In genomic region chr6:47830104-47831078, GRCm38 (mm10) we compare ENCODE assay signal across 8 mouse cellular contexts. TPM values are rescaled to one million over a fixed set of nuclear protein-coding genes. Genes with fewer than 3 reads are reported as not detected.
DNase-seq lines count a peak whose midpoint lies in the region; ATAC-seq lines count a peak whose summit lies in the region.

Gene Zfp786, minus strand, starts transcription at chr6:47830867.

- WGBS in intestine, embryonic 16.5 days = 2% methylated on average over 64 of the region's 64 CpGs

- peak within 1 kb of the TSS; percentile 80 for H3K4me3 ChIP-seq in intestine, embryonic 16.5 days (ENCODE audit: low read length)

- peak; percentile 94 for ATAC-seq in intestine, embryonic 16.5 days

- DNase-seq in adrenal gland, adult 18-20 months (ENCODE audit: low spot score in 2 of 2) = peak; percentile 95 to 96
- peak; percentile 94 for DNase-seq in embryo, embryonic 11 days
- DNase-seq in gastrocnemius, postnatal 36 days = peak; percentile 86 to 90
- peak; percentile 92 for DNase-seq in left cerebral cortex, postnatal 25 days (ENCODE audit: low spot score in 2 of 2)
- peak; percentile 94 for DNase-seq in mesoderm, embryonic 11.5 days (ENCODE audit: low read depth, low spot score)
- DNase-seq in right cerebral cortex, postnatal 25 days = peak; percentile 91
- peak; percentile 84 to 90 for DNase-seq in urinary bladder, postnatal 36 days (ENCODE audit: low spot score in 2 of 2)

- no peaks in the 10 kb centered on the region for H3K9me3 ChIP-seq in intestine, embryonic 16.5 days (ENCODE audit: control insufficient read depth, low read length)

- H3K36me3 ChIP-seq in intestine, embryonic 16.5 days (ENCODE audit: control insufficient read depth, insufficient read depth, low read length) = no peaks in the 10 kb centered on the region

- peak within 1 kb of the TSS; percentile 69 for H3K27ac ChIP-seq in intestine, embryonic 16.5 days (ENCODE audit: low read length)

- intact Hi-C loops in gastrocnemius, postnatal 36 days (cut with DNase I) = loop anchor here (1.0 kb wide), 1 partner anchor 31 kb away; no protein-coding TSS in a partner anchor
- intact Hi-C loops in left cerebral cortex, postnatal 25 days (cut with DNase I) = loop anchor here (1.0 to 2.0 kb wide), 2 partner anchors 31 to 42 kb away; no protein-coding TSS in a partner anchor

- H3K4me1 ChIP-seq in intestine, embryonic 16.5 days (ENCODE audit: control insufficient read depth, insufficient read depth, low read length) = no peaks in the 10 kb centered on the region

- no peaks in the 10 kb centered on the region for H3K27me3 ChIP-seq in intestine, embryonic 16.5 days (replicated peaks; ENCODE audit: control insufficient read depth, insufficient read depth, low read length)

- peak within 1 kb of the TSS; percentile 86 for H3K9ac ChIP-seq in intestine, embryonic 16.5 days (ENCODE audit: low read depth, low read length)

- H3K4me2 ChIP-seq in intestine, embryonic 16.5 days (ENCODE audit: low read depth, low read length) = peak within 1 kb of the TSS; percentile 59

RNA-seq across cellular contexts. Expression of gene Zfp786, which starts in this region (rescaled TPM):
- 1 to 10 TPM in 1 of 2 experiments, under 1 TPM in 1; 0.77 to 1.7 TPM for total RNA-seq in adrenal gland, adult 18-20 months (2021)
- total RNA-seq in gastrocnemius, postnatal 36 days (2021) = under 1 TPM; 0.27 to 0.69 TPM
- polyA plus RNA-seq in intestine, embryonic 16.5 days (2015; fragmentation: Nextera tagmentation; extraction: Ambion mirVana) = 2.0 and 2.4 TPM in 2 replicates
- total RNA-seq in left cerebral cortex, postnatal 25 days (2021) = 1 to 10 TPM; 4.9 to 5.0 TPM

Comparison
In these comparisons a context has a peak if more than half of its experiments do, and no peak if none do; other contexts are left out.
1. Peak in every context shown above with its lines: DNase-seq, ATAC-seq, H3K4me3 ChIP-seq and H3K27ac ChIP-seq.
2. Peak in DNase-seq in gastrocnemius, postnatal 36 days; RNA of the gene not detected or under 1 TPM.